Mouse (Mus musculus): ENCODE data around the gene Gm28051. TPM values are rescaled to one million over a fixed set of nuclear protein-coding genes. Genes with fewer than 3 reads are reported as not detected.

The Gm28051 gene
- polyA plus RNA-seq, 1 experiment: 0.26 TPM

DNA sequence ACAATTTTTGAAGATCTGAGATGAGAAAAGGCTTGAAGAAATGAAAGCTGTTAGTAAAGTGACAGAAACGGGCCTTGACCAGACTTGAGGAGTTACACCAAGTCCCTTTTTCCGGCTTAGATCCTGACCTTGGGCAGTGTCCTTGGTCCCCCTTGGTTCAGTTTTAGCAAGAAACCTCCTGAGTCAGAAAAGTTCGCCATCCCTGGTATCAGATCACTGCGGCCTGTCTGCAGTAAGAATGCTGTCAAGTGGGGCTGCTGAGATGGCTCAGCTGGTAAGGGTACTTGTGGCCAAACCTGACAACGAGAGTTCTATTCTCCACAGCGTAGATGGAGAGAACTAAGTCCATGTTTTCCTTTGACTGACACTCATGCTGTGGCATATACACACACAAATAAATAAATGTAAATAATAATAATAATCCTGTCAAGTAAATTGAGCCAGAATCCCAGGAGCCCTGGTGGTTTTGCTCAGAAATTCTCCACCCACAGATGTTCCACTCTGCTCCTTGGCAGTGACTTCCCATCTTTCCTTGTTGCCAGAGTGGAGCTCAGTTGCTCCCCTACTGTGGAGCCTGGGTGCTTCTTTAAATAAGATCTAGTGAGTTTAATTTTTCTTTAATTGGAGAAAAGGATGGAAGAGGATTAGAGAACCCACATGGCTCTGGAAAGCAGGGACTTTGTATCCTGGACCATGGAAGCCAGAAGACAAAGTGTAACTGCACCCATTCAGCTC is 51.5 kb downstream of the Gm28051 start:
- H3K4me3 ChIP-seq: peak overlapping the region; percentile 29
- H3ac ChIP-seq (ENCODE audit: control insufficient read depth, insufficient read length): no peak overlapping the region
- no peaks in the 10 kb centered on the region for H3K27me3 ChIP-seq (ENCODE audit: control insufficient read depth, insufficient read depth, insufficient read length)
- TF ChIP-seq TCF12 (IDR thresholded peaks at IDR 0.05; ENCODE audit: insufficient read depth, poor library complexity, severe bottlenecking) (no peak), TCF3 (IDR thresholded peaks at IDR 0.05; ENCODE audit: insufficient read length, low read depth) (no peak), POLR2A (IDR thresholded peaks at IDR 0.05; ENCODE audit: insufficient read length, low read depth) (no peak), MAX (IDR thresholded peaks at IDR 0.05; ENCODE audit: low read depth) (no peak), USF1 (IDR thresholded peaks at IDR 0.05; ENCODE audit: low read depth) (no peak), E2F4 (IDR thresholded peaks at IDR 0.05; ENCODE audit: insufficient read depth) (no peak), REST (IDR thresholded peaks at IDR 0.05; ENCODE audit: insufficient read depth, insufficient read length) (no peak), POLR2AphosphoS2 (IDR thresholded peaks at IDR 0.05; ENCODE audit: insufficient read length, low read depth) (no peak), MYOG (IDR thresholded peaks at IDR 0.05; ENCODE audit: control insufficient read depth in 1 of 3, insufficient read depth in 1 of 3, insufficient read length in 2 of 3, low read depth in 2 of 3) (no peak), CEBPB (IDR thresholded peaks at IDR 0.05; ENCODE audit: insufficient read depth, poor library complexity, severe bottlenecking) (no peak), MYOD1 (IDR thresholded peaks at IDR 0.05; ENCODE audit: control insufficient read depth in 1 of 3, insufficient read length in 2 of 3, low read depth in 2 of 3) (no peak), SRF (IDR thresholded peaks at IDR 0.05; ENCODE audit: control insufficient read depth, insufficient read length, low read depth) (no peak)
- H3K4me2 ChIP-seq (ENCODE audit: low read depth): peak overlapping the region; percentile 73
- no peaks in the 10 kb centered on the region for H3K36me3 ChIP-seq (ENCODE audit: control insufficient read depth, insufficient read depth)
- H3K79me2 ChIP-seq (ENCODE audit: control insufficient read depth, insufficient read depth): no peaks in the 10 kb centered on the region

DNA sequence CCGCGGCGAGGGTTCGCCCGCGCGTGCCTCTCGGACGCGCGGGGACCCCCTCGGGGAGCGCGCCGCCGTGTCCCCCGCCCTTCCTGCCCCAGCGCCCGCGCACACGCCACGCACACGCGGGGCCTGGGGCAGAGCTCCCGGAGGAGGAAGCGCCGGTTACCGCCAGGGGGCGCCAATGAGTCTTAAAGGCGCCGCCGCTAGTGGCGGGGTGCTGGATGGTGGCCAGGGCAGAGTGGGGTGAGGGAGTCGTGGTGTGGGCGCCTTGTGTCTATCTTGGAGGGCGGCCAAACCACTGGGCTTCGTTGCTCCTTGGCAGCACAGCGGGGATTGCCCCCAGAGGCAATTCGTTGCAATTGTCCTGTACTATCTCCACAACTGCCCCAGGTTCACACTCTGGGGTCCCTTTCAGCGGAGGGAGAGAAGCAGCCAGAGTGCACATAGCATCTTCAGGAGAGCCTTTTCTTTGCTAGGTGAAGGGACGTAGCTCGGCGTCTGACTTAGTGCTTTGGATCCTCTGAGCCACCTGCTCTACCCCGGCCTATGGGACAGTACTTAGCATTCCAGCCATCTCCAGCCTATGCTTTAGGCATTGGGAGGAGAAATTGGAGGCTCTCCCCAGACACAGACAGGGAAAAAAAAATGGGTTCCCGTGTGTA is 52.2 kb downstream of the Gm28051 start:
- Histone ChIP-seq H3ac (ENCODE audit: control insufficient read depth, insufficient read length) (peak overlapping the region; percentile 58), H3K36me3 (ENCODE audit: control insufficient read depth, insufficient read depth) (no peaks in the 10 kb centered on the region), H3K4me2 (ENCODE audit: low read depth) (peak overlapping the region; percentile 73), H3K4me3 (peak overlapping the region; percentile 29), H3K27me3 (ENCODE audit: control insufficient read depth, insufficient read depth, insufficient read length) (no peaks in the 10 kb centered on the region), H3K79me2 (ENCODE audit: control insufficient read depth, insufficient read depth) (no peaks in the 10 kb centered on the region)
- no peak for TF ChIP-seq CEBPB (IDR thresholded peaks at IDR 0.05; ENCODE audit: insufficient read depth, poor library complexity, severe bottlenecking)
- TF ChIP-seq MYOG (IDR thresholded peaks at IDR 0.05; ENCODE audit: control insufficient read depth in 1 of 3, insufficient read depth in 1 of 3, insufficient read length in 2 of 3, low read depth in 2 of 3): peak in 1 of 3 experiments; percentile 36
- peak in 1 of 3 experiments; percentile 36 for TF ChIP-seq MYOD1 (IDR thresholded peaks at IDR 0.05; ENCODE audit: control insufficient read depth in 1 of 3, insufficient read length in 2 of 3, low read depth in 2 of 3)

DNA sequence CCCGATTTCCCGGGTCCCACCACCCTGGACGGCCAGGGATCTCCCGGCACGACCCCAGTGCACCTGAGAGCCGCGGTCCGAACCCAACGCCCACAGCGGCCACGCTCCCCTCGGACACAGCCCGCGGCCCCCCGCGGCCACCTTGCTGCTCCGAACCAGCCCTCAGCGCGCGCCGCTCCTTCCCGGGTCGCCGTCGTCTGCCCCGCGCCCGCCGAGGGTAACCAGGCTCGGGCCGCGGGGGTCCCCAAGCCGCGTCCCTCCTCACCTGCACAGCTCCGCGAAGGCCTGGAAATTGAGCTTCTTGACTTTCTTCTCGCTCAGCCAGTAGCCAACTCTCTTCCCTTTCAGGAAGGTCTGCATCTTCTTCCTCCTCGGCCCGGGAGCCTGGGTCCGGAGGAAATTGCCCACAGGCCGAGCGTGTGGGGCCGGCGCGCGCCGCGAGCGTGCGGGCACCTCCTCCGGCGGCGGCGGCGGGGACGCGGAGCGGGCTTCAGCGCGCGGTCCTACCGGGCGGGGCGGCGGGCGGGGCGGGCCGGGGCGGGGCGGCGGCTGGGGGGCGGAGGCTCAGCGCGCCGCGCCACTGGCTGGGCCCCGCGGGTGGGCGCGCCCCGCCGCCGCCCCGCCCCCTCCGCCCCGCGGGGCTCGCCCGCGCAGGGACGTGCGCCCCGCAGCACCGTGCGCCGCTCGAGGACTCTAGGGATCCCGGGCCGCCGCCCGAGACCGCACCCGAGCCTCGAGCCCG is 52.9 kb downstream of the Gm28051 start, which contains the start of gene Itpk1:
Gene Itpk1, minus strand, starts transcription at position 474 of the 742 bp plus-strand sequence.
- H3K36me3 ChIP-seq (ENCODE audit: control insufficient read depth, insufficient read depth): no peaks in the 10 kb centered on the region
- H3K27me3 ChIP-seq (ENCODE audit: control insufficient read depth, insufficient read depth, insufficient read length): no peaks in the 10 kb centered on the region
- peak; percentile 72 for TF ChIP-seq POLR2A (IDR thresholded peaks at IDR 0.05; ENCODE audit: insufficient read length, low read depth)
- TF ChIP-seq CEBPB (IDR thresholded peaks at IDR 0.05; ENCODE audit: insufficient read depth, poor library complexity, severe bottlenecking): no peak
- no peaks in the 10 kb centered on the region for H3K79me2 ChIP-seq (ENCODE audit: control insufficient read depth, insufficient read depth)
- H3K4me2 ChIP-seq (ENCODE audit: low read depth): peak within 1 kb of the TSS; percentile 76
- peak within 1 kb of the TSS; percentile 58 for H3ac ChIP-seq (ENCODE audit: control insufficient read depth, insufficient read length)
- H3K4me3 ChIP-seq: peak within 1 kb of the TSS; percentile 29

DNA sequence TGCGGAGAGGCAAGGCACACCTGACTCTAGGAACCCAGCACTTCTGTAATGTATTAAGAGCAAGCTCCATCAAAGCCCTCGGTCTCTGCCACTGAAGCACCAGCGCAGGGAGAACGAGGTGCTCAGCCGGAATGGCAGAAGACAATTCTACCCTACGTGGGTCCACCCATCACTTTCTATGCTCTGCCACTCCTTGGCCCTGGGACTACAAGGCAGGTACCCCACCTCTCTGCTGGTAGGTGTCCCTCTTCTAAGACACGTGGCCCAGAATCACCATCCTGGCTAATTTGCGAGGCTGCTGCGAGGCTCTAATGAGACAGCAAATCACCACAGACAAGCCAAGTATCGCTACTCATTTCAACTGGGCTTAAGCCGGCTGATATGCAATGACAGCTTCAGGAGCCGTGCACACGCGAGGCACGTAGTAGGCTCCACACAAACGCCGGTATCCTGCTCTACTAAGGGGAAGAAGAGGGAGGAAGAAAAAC is 53.6 kb downstream of the Gm28051 start:
- peak overlapping the region; percentile 58 for H3ac ChIP-seq (ENCODE audit: control insufficient read depth, insufficient read length)
- peak overlapping the region; percentile 76 for H3K4me2 ChIP-seq (ENCODE audit: low read depth)
- H3K79me2 ChIP-seq (ENCODE audit: control insufficient read depth, insufficient read depth): no peaks in the 10 kb centered on the region
- peak overlapping the region; percentile 29 for H3K4me3 ChIP-seq
- H3K27me3 ChIP-seq (ENCODE audit: control insufficient read depth, insufficient read depth, insufficient read length): no peaks in the 10 kb centered on the region
- TF ChIP-seq E2F4 (IDR thresholded peaks at IDR 0.05; ENCODE audit: insufficient read depth): no peak
- no peak for TF ChIP-seq REST (IDR thresholded peaks at IDR 0.05; ENCODE audit: insufficient read depth, insufficient read length)
- TF ChIP-seq SRF (IDR thresholded peaks at IDR 0.05; ENCODE audit: control insufficient read depth, insufficient read length, low read depth): no peak
- no peak for TF ChIP-seq MYOD1 (IDR thresholded peaks at IDR 0.05; ENCODE audit: control insufficient read depth in 1 of 3, insufficient read length in 2 of 3, low read depth in 2 of 3)
- TF ChIP-seq TCF12 (IDR thresholded peaks at IDR 0.05; ENCODE audit: insufficient read depth, poor library complexity, severe bottlenecking): no peak
- TF ChIP-seq MAX (IDR thresholded peaks at IDR 0.05; ENCODE audit: low read depth): no peak
- TF ChIP-seq MYOG (IDR thresholded peaks at IDR 0.05; ENCODE audit: control insufficient read depth in 1 of 3, insufficient read depth in 1 of 3, insufficient read length in 2 of 3, low read depth in 2 of 3): no peak
- no peak for TF ChIP-seq TCF3 (IDR thresholded peaks at IDR 0.05; ENCODE audit: insufficient read length, low read depth)
- H3K36me3 ChIP-seq (ENCODE audit: control insufficient read depth, insufficient read depth): no peaks in the 10 kb centered on the region

Data from myocyte (in vitro differentiated cells).